Mouse (Mus musculus) splenic B cell, adult 2 months (primary cell): ENCODE results near the gene Secisbp2.

Experiments
- DNase-seq: peaks from one replicate; pipeline ENCODE4 v3.0.0-alpha.2; 2011; ENCODE audit warnings: low read depth, low spot score
- H3K27me3 ChIP-seq: 2 replicates; pipeline ENCODE4 v1.6.1; 2012; ENCODE audit warnings: mild to moderate bottlenecking, low read length, moderate library complexity, mixed read lengths; ENCODE audit not compliant: control insufficient read depth, poor library complexity, insufficient read depth, severe bottlenecking
- H3K36me3 ChIP-seq: 2 replicates; pipeline ENCODE4 v1.6.1; 2012; ENCODE audit warnings: mild to moderate bottlenecking, low read length, moderate library complexity, mixed read lengths; ENCODE audit not compliant: control insufficient read depth, poor library complexity, insufficient read depth, severe bottlenecking

The Secisbp2 gene

GRCm38 (mm10) chr13:51686966-51687365 is 35.5 kb downstream of the Secisbp2 start:
- Histone ChIP-seq H3K27me3 (no peaks in the 10 kb centered on the region), H3K36me3 (peaks cover 10% of the 10 kb centered on the region)
- DNase-seq, result peak; percentile 54

GRCm38 (mm10) chr13:51688688-51689087 is 37.2 kb downstream of the Secisbp2 start:
- DNase-seq, result no peak
- Histone ChIP-seq H3K36me3 (peaks cover 1% of the 10 kb centered on the region), H3K27me3 (no peaks in the 10 kb centered on the region)

GRCm38 (mm10) chr13:51696481-51696880 is 45.0 kb downstream of the Secisbp2 start:
- Histone ChIP-seq H3K36me3 (peaks cover 3% of the 10 kb centered on the region), H3K27me3 (no peaks in the 10 kb centered on the region)
- DNase-seq, result peak; percentile 34

GRCm38 (mm10) chr13:51697455-51697854 is 46.0 kb downstream of the Secisbp2 start:
- no peak for DNase-seq
- H3K36me3 ChIP-seq, result peaks cover 3% of the 10 kb centered on the region
- H3K27me3 ChIP-seq, result no peaks in the 10 kb centered on the region

- no peaks in the 10 kb centered on the region for H3K27me3 ChIP-seq
- no peak for DNase-seq
- H3K36me3 ChIP-seq, result peaks cover 5% of the 10 kb centered on the region
Measured at GRCm38 (mm10) chr13:51697897-51698296, 46.4 kb downstream of the Secisbp2 start.

GRCm38 (mm10) chr13:51698318-51698717 is 46.8 kb downstream of the Secisbp2 start:
- no peaks in the 10 kb centered on the region for H3K27me3 ChIP-seq
- no peak for DNase-seq
- H3K36me3 ChIP-seq, result peaks cover 5% of the 10 kb centered on the region

- peaks cover 11% of the 10 kb centered on the region for H3K36me3 ChIP-seq
- DNase-seq, result no peak
- H3K27me3 ChIP-seq, result no peaks in the 10 kb centered on the region
Measured at GRCm38 (mm10) chr13:51703893-51704292, 52.4 kb downstream of the Secisbp2 start.

- no peaks in the 10 kb centered on the region for H3K27me3 ChIP-seq
- DNase-seq, result no peak
- H3K36me3 ChIP-seq, result peaks cover 21% of the 10 kb centered on the region
Measured at GRCm38 (mm10) chr13:51705882-51706854, 54.7 kb downstream of the Secisbp2 start.

- H3K27me3 ChIP-seq, result no peaks in the 10 kb centered on the region
- H3K36me3 ChIP-seq, result peaks cover 32% of the 10 kb centered on the region
- DNase-seq, result no peak
Measured at GRCm38 (mm10) chr13:51710738-51711137, 59.2 kb downstream of the Secisbp2 start.

- peaks cover 32% of the 10 kb centered on the region for H3K36me3 ChIP-seq
- no peaks in the 10 kb centered on the region for H3K27me3 ChIP-seq
- DNase-seq, result no peak
Measured at GRCm38 (mm10) chr13:51712022-51712421, 60.5 kb downstream of the Secisbp2 start.

GRCm38 (mm10) chr13:51716350-51717263 is 65.1 kb downstream of the Secisbp2 start:
- peaks cover 34% of the 10 kb centered on the region for H3K36me3 ChIP-seq
- DNase-seq, result no peak

GRCm38 (mm10) chr13:51719256-51719655 is 67.8 kb downstream of the Secisbp2 start:
- H3K36me3 ChIP-seq, result peaks cover 23% of the 10 kb centered on the region
- no peaks in the 10 kb centered on the region for H3K27me3 ChIP-seq
- DNase-seq, result no peak

More at GRCm38 (mm10) chr13:51716350-51717263, 65.1 kb downstream of the Secisbp2 start:
- H3K27me3 ChIP-seq, result no peaks in the 10 kb centered on the region

- peaks cover 16% of the 10 kb centered on the region; the same call in 1 of the 2 replicates for H3K36me3 ChIP-seq
- DNase-seq, result no peak
Measured at GRCm38 (mm10) chr13:51720556-51720955, 69.1 kb downstream of the Secisbp2 start.

GRCm38 (mm10) chr13:51723114-51723513 is 71.6 kb downstream of the Secisbp2 start:
- no peaks in the 10 kb centered on the region for H3K27me3 ChIP-seq
- DNase-seq, result no peak
- peaks cover 13% of the 10 kb centered on the region; the same call in 1 of the 2 replicates for H3K36me3 ChIP-seq

More at GRCm38 (mm10) chr13:51720556-51720955, 69.1 kb downstream of the Secisbp2 start:
- H3K27me3 ChIP-seq, result no peaks in the 10 kb centered on the region
